Mouse (Mus musculus): ENCODE data around the gene Asb7. TPM values are rescaled to one million over a fixed set of nuclear protein-coding genes. Genes with fewer than 3 reads are reported as not detected.

The Asb7 gene
- total and polyA plus RNA-seq, 3 experiments, result 2.2 to 9.0 (median 7.5) TPM

DNA sequence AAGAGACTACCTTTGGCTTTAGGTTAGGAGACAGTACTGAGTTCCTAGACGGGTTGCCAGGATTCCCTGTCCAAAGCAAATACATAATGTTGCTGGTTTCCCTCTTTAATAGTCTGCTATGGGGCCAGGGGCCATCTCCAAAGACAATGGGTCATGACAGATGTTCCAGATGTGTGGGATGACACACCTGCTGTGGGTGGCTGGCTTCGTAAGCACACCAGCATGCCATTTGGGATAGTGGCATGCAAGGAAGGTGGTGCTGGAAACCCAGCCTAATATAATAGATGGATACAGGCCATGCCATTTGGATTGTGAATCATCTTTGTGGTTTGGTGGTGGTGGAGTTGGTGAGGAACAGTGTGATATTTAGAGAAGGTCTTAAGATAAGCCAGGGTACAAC, 39.8 kb upstream of the Asb7 start:
- Histone ChIP-seq H3K79me2 (replicated peaks; ENCODE audit: control insufficient read depth, insufficient read depth, low read length) (no peaks in the 10 kb centered on the region), H3K27ac (no peak overlapping the region), H3K4me3 (no peak overlapping the region), H3K9ac (ENCODE audit: low read depth, low read length) (no peak overlapping the region), H3K27me3 (ENCODE audit: control insufficient read depth, insufficient read depth, low read length) (no peaks in the 10 kb centered on the region), H3K4me1 (ENCODE audit: control insufficient read depth, insufficient read depth, low read length) (no peaks in the 10 kb centered on the region), H3K36me3 (ENCODE audit: control insufficient read depth, insufficient read depth, low read length) (no peaks in the 10 kb centered on the region)
- TF ChIP-seq CTCF (IDR thresholded peaks at IDR 0.05), result no peak
- TF ChIP-seq POLR2A (IDR thresholded peaks at IDR 0.05; ENCODE audit: insufficient read depth, low read depth, low read length), result no peak
- no peak for TF ChIP-seq EP300 (IDR thresholded peaks at IDR 0.05; ENCODE audit: insufficient read depth, low read depth, low read length)
- 77% methylated on average over 2 of the region's 2 CpGs for WGBS
- no peak for DNase-seq
- intact Hi-C loops (cut with DNase I), result no loop called here

DNA sequence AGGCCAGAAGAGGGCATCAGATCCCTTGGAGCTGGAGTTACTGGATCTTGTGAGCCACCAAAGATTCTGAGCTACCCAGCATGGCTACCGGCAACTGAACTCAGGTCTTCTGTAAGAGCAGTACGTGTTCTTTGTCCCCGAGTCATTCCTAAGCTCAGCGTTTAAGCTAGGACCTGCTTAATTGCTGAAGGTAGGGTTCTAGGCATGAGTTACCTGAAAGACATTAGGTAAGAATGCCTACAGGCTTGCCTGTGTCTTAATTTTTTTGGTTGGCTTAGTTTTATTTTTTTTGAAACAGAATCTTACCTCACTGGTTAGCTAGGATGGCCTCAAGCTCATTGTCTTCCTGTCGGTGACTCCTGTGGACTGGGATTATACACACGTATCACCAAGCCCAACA, 38.7 kb upstream of the Asb7 start:
- intact Hi-C loops (cut with DNase I), result no loop called here
- H3K27ac ChIP-seq, result no peak overlapping the region
- H3K4me1 ChIP-seq (ENCODE audit: control insufficient read depth, insufficient read depth, low read length), result no peaks in the 10 kb centered on the region
- H3K79me2 ChIP-seq (replicated peaks; ENCODE audit: control insufficient read depth, insufficient read depth, low read length), result no peaks in the 10 kb centered on the region
- no peaks in the 10 kb centered on the region for H3K36me3 ChIP-seq (ENCODE audit: control insufficient read depth, insufficient read depth, low read length)
- no peak overlapping the region for H3K4me3 ChIP-seq
- 92% methylated on average over 6 of the region's 6 CpGs for WGBS
- TF ChIP-seq POLR2A (IDR thresholded peaks at IDR 0.05; ENCODE audit: insufficient read depth, low read depth, low read length) (no peak), EP300 (IDR thresholded peaks at IDR 0.05; ENCODE audit: insufficient read depth, low read depth, low read length) (no peak), CTCF (IDR thresholded peaks at IDR 0.05) (no peak)
- no peak overlapping the region for H3K9ac ChIP-seq (ENCODE audit: low read depth, low read length)
- no peak for DNase-seq
- no peaks in the 10 kb centered on the region for H3K27me3 ChIP-seq (ENCODE audit: control insufficient read depth, insufficient read depth, low read length)

DNA sequence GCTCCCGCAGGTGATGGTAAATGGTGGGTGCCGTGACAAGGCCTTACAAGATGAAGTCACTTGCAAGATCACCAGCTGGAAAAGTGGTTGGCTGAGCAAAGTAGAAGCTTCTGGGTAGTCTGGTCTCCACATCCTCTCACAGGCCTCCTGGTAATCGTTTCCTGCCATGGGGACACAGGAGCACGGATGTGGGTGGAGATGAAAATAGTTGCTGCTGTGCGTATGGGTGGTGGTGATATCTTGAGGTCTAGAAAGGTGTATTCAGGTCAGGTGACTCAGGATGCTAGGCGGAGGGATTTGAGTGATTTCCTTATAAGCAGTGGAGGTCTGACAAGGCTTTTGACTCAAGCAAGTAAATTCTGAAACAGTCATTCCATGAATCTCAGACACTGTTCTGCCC, 35.6 kb upstream of the Asb7 start:
- no peaks in the 10 kb centered on the region for H3K4me1 ChIP-seq (ENCODE audit: control insufficient read depth, insufficient read depth, low read length)
- intact Hi-C loops (cut with DNase I), result no loop called here
- no peak for DNase-seq
- WGBS, result 65% methylated on average over 6 of the region's 6 CpGs
- no peak overlapping the region for H3K4me3 ChIP-seq
- H3K79me2 ChIP-seq (replicated peaks; ENCODE audit: control insufficient read depth, insufficient read depth, low read length), result no peaks in the 10 kb centered on the region
- no peak overlapping the region for H3K27ac ChIP-seq
- no peaks in the 10 kb centered on the region for H3K36me3 ChIP-seq (ENCODE audit: control insufficient read depth, insufficient read depth, low read length)
- no peak for TF ChIP-seq CTCF (IDR thresholded peaks at IDR 0.05)
- TF ChIP-seq POLR2A (IDR thresholded peaks at IDR 0.05; ENCODE audit: insufficient read depth, low read depth, low read length), result no peak
- TF ChIP-seq EP300 (IDR thresholded peaks at IDR 0.05; ENCODE audit: insufficient read depth, low read depth, low read length), result no peak
- H3K9ac ChIP-seq (ENCODE audit: low read depth, low read length), result no peak overlapping the region
- H3K27me3 ChIP-seq (ENCODE audit: control insufficient read depth, insufficient read depth, low read length), result no peaks in the 10 kb centered on the region

DNA sequence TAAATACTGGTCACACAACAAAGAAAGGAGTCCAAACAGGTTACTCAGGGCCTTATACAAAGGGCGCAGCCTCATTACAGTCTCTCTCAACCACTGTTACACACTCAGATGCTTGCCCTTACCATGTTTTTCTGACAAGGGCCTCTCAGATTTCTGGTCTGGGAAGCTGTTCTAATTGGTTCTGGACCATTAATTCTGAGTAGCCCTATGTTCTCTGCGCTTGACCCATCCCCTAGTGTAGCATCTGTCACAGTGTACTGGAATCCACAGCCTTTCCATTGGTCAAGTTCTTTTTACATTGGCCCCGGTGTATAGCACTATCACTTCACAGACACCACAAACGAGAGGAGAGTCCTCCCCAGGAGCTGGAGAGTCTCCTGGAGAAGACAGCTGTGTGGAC, 35.1 kb upstream of the Asb7 start:
- no peaks in the 10 kb centered on the region for H3K27me3 ChIP-seq (ENCODE audit: control insufficient read depth, insufficient read depth, low read length)
- DNase-seq, result no peak
- H3K36me3 ChIP-seq (ENCODE audit: control insufficient read depth, insufficient read depth, low read length), result no peaks in the 10 kb centered on the region
- no peak overlapping the region for H3K4me3 ChIP-seq
- H3K9ac ChIP-seq (ENCODE audit: low read depth, low read length), result no peak overlapping the region
- intact Hi-C loops (cut with DNase I), result no loop called here
- H3K79me2 ChIP-seq (replicated peaks; ENCODE audit: control insufficient read depth, insufficient read depth, low read length), result no peaks in the 10 kb centered on the region
- H3K4me1 ChIP-seq (ENCODE audit: control insufficient read depth, insufficient read depth, low read length), result no peaks in the 10 kb centered on the region
- WGBS, result 91% methylated on average over 4 of the region's 4 CpGs
- no peak for TF ChIP-seq POLR2A (IDR thresholded peaks at IDR 0.05; ENCODE audit: insufficient read depth, low read depth, low read length)
- TF ChIP-seq EP300 (IDR thresholded peaks at IDR 0.05; ENCODE audit: insufficient read depth, low read depth, low read length), result no peak
- no peak for TF ChIP-seq CTCF (IDR thresholded peaks at IDR 0.05)
- no peak overlapping the region for H3K27ac ChIP-seq

DNA sequence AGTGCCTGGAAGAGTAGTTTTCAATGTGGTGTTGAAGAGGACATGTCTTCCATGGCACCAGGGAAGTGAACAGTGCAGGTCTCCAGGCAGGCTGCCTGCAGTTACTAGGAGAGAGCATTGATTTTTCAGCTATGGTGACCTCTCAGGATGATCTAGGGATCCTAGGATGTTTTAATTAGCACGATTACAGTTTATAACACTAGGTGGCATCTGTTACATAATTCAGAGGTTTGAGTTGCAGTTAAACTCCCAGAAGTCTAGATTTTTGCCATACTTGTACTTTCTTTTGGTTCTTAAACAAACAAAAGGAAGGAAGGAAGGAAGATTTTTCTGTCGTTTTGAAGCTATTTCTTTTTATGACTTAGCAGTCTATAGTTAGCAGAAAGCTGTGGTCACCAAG, 21.8 kb upstream of the Asb7 start:
- 21% methylated on average over 2 of the region's 2 CpGs for WGBS
- Histone ChIP-seq H3K79me2 (replicated peaks; ENCODE audit: control insufficient read depth, insufficient read depth, low read length) (no peaks in the 10 kb centered on the region), H3K9ac (ENCODE audit: low read depth, low read length) (no peak overlapping the region), H3K27ac (no peak overlapping the region), H3K4me1 (ENCODE audit: control insufficient read depth, insufficient read depth, low read length) (no peaks in the 10 kb centered on the region), H3K4me3 (no peak overlapping the region), H3K36me3 (ENCODE audit: control insufficient read depth, insufficient read depth, low read length) (no peaks in the 10 kb centered on the region), H3K27me3 (ENCODE audit: control insufficient read depth, insufficient read depth, low read length) (no peaks in the 10 kb centered on the region)
- intact Hi-C loops (cut with DNase I), result loop anchor here (1.0 to 5.0 kb wide), 3 partner anchors 128 to 921 kb away; partner anchors contain the start of gene Adamts17
- no peak for DNase-seq
- TF ChIP-seq EP300 (IDR thresholded peaks at IDR 0.05; ENCODE audit: insufficient read depth, low read depth, low read length), result no peak
- peak; percentile 68 for TF ChIP-seq CTCF (IDR thresholded peaks at IDR 0.05)

DNA sequence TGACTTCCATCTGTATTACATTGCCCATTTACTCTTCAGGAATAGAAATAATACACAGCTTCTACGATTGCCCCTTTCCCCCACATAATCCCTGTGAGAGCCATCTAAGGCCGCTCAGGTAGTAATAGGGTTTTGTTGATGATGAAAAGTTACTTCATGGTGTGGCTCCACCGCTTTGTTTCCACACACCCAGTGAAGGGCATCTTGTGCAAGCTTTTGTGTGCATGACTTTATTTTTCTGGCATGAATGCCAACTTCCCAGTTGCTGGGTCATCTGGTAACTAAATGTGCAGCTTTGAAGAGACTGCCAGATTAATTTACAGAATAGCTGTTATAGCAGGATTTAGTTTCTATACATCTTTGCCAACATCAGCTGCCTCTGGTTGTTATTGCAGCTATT, 15.2 kb upstream of the Asb7 start:
- 88% methylated on average over 3 of the region's 3 CpGs for WGBS
- no peak overlapping the region for H3K9ac ChIP-seq (ENCODE audit: low read depth, low read length)

More for the DNA sequence above, 15.2 kb upstream of the Asb7 start:
- intact Hi-C loops (cut with DNase I), result no loop called here
- Histone ChIP-seq H3K36me3 (ENCODE audit: control insufficient read depth, insufficient read depth, low read length) (no peaks in the 10 kb centered on the region), H3K79me2 (replicated peaks; ENCODE audit: control insufficient read depth, insufficient read depth, low read length) (no peaks in the 10 kb centered on the region), H3K4me3 (no peak overlapping the region), H3K27ac (no peak overlapping the region), H3K27me3 (ENCODE audit: control insufficient read depth, insufficient read depth, low read length) (no peaks in the 10 kb centered on the region), H3K4me1 (ENCODE audit: control insufficient read depth, insufficient read depth, low read length) (no peaks in the 10 kb centered on the region)
- no peak for TF ChIP-seq EP300 (IDR thresholded peaks at IDR 0.05; ENCODE audit: insufficient read depth, low read depth, low read length)
- no peak for TF ChIP-seq POLR2A (IDR thresholded peaks at IDR 0.05; ENCODE audit: insufficient read depth, low read depth, low read length)
- DNase-seq, result no peak
